Mouse (Mus musculus) effector memory CD4-positive, alpha-beta T cell, adult 7 months (primary cell): ENCODE measurements around the gene Ranbp3. TPM values are rescaled to one million over a fixed set of nuclear protein-coding genes. Genes with fewer than 3 reads are reported as not detected.

Source experiments
- polyA plus RNA-seq: library from polyadenylated mRNA; unstranded; fragments of 100-300 nt; shearing (Covaris generic); gene quantifications from one replicate; pipeline ENCODE4 v1.2.1, GENCODE M21; 2017

The Ranbp3 gene
- polyA plus RNA-seq = 71.1 TPM

DNA sequence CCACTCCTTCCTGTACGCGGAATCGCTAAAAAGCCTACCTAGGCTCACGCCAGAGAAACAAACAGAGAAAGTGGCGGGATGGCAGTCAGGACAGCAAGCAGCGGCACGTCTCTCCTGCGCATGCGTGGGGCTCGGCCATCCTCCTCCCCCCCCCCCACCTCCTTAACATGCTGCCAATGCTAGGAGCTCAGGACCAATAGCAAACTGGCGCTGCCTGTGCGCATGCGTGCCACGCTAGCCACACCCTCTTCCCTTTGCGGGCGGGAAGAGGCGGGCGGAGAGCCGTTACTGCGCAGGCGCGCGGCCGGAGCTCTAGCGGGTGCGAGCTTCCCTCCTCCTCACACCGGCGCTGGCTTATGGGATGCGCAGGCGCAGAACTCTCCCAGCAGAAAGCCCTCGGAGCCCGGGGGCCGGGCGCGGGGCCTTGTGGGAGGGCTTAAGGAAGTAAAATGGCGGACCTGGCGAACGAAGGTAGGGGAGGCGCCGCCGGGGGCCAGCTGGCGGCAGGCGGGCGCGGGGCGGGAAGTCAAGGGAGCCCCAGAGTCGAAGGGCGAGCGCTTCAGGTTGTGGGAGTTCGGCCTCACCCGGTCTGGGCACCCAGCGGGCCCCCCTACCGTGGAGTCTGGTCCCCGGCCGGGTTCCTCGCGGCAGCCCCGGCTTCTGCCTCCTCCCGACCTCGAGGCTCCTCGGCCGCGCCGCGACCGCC is at the start of gene Ranbp3:
Ranbp3 (plus strand) TSS at position 354 of the 706 bp plus-strand sequence.

GRCm38 (mm10) chr17:56626754-56627470 is 46.2 kb upstream of the Ranbp3 start, which contains the start of gene Lonp1:
TSS of gene Lonp1 (minus strand) at chr17:56626887.

GRCm38 (mm10) chr17:56627530-56628277 is 45.4 kb upstream of the Ranbp3 start, which contains the start of gene Catsperd:
TSS of gene Catsperd (plus strand) at chr17:56628143.

GRCm38 (mm10) chr17:56717363-56718058 is 44.4 kb downstream of the Ranbp3 start, which contains the start of the genes Ndufa11 and Vmac:
TSS of gene Ndufa11 (plus strand) at chr17:56717767.
TSS of gene Vmac (minus strand) at chr17:56718022.

GRCm38 (mm10) chr17:56757416-56758123 is 84.5 kb downstream of the Ranbp3 start, which contains the start of gene Nrtn:
TSS of gene Nrtn (minus strand) at chr17:56757530.

Other genes with a start within 250 kb of the Ranbp3 start
- gene Ptprs, start 196.8 kb upstream of the Ranbp3 start, polyA plus RNA-seq = 2.5 TPM
- not detected for gene Znrf4, start 160.9 kb upstream of the Ranbp3 start, polyA plus RNA-seq
- gene Gm20219, start 118.9 kb upstream of the Ranbp3 start, polyA plus RNA-seq = not detected
- 195 TPM for gene Safb2, start 88.7 kb upstream of the Ranbp3 start, polyA plus RNA-seq
- 186 TPM for gene Safb, start 88.5 kb upstream of the Ranbp3 start, polyA plus RNA-seq
- gene 2410015M20Rik, start 63.5 kb upstream of the Ranbp3 start, polyA plus RNA-seq = 134 TPM
- gene Rpl36, start 59.9 kb upstream of the Ranbp3 start, polyA plus RNA-seq = 1,929 TPM
- gene Lonp1, start 46.4 kb upstream of the Ranbp3 start, polyA plus RNA-seq = 49.1 TPM
- 0.44 TPM for gene Catsperd, start 45.2 kb upstream of the Ranbp3 start, polyA plus RNA-seq
- gene Ndufa11, start 44.5 kb downstream of the Ranbp3 start, polyA plus RNA-seq = 151 TPM
- gene Vmac, start 44.7 kb downstream of the Ranbp3 start, polyA plus RNA-seq = 12.2 TPM
- not detected for gene Nrtn, start 84.2 kb downstream of the Ranbp3 start, polyA plus RNA-seq
- 51.8 TPM for gene Dus3l, start 91.5 kb downstream of the Ranbp3 start, polyA plus RNA-seq
- 0.28 TPM for gene Prr22, start 97.0 kb downstream of the Ranbp3 start, polyA plus RNA-seq
- 1.6 TPM for gene Rfx2, start 157.7 kb downstream of the Ranbp3 start, polyA plus RNA-seq
- 0.15 TPM for gene Acsbg2, start 201.2 kb downstream of the Ranbp3 start, polyA plus RNA-seq
- gene 1700061G19Rik, start 202.2 kb downstream of the Ranbp3 start, polyA plus RNA-seq = 0.41 TPM